Mouse (Mus musculus): ENCODE results near the gene Adcy3.
"Not testable (repeated sequence)": the region's sequence is repeated elsewhere in the genome, so short reads cannot be mapped to it uniquely, and the experiment has no call there.

The Adcy3 gene

DNA sequence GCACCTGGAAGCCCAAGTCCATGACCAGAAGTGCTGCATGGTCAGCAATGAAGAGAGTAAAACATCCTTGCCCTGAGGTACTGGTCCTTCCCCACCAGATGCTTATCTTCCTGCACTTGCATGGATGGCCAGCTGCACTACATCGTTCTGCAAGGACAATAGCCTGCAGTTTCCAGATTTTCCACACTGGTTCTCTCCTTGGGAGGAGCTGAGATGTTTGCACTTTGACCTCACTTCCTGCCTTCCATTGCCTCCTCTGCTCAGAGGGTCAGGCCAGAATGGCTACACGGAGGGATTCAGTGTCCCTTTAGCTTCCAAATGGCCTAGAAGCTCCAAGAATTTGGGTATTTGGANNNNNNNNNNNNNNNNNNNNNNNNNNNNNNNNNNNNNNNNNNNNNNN is 51.7 kb downstream of the Adcy3 start:
- no peak for DNase-seq

DNA sequence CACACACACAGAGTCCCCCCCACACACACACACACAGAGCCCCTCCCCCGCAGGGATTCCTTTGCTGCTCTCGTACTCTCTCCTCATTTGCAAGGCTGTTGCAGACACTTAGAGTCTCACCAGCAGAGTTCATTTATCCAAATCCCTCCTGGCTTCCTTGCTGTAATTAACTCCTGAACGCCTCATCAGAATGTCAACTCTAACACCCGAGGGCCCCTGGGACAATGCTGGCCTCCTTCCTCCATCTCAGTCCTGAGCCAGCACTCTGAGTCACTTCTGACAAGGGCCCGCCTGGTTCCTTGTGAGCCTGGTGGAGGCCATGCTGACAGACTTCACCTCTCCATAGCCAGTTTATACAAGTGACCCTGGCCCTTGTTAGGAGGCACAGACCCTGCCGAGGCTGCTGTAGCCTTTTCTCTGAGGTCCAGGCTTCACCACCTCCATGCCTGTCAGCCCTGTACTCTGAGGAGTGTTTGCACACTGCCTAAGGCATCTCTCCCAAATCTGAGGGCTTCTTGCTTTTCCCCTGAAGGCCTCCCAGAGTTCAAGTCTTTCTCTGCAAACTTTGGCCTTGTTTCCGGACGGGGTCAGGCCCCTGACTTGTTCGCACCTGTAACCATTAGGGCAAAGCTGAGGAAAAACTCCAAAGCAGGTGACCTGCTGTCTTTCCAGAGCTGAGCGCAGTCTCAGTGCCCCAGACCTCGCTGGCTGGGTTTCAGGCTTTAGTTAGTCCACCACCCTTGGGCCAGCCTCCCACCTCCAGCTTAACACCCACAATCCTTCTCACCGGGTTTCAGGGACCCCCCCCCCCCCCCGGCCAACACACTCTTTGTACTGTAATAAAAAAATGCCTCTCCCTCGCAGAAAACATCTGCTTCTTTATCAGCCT is 55.5 kb downstream of the Adcy3 start:
- DNase-seq: peak; percentile 52 to 74

DNA sequence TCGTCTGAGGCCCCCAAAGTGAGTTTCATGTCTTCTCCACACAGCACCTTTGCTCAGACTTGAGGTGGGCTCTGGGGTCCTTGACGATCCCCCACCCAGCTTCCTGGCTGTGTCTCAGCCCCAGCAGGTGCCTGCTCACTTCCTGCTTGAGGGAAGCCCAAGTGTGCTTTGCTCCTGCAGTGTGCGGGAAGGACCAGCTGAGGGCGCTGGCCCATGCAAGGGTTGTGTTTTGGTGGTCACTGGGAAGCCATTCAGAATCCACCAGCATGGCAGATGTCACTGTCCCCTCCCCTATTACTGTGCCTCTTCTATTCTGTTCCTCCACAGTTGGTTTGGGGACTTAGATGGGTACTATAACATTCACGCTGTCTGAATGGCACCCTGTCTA is 56.2 kb downstream of the Adcy3 start:
- DNase-seq: no peak

DNA sequence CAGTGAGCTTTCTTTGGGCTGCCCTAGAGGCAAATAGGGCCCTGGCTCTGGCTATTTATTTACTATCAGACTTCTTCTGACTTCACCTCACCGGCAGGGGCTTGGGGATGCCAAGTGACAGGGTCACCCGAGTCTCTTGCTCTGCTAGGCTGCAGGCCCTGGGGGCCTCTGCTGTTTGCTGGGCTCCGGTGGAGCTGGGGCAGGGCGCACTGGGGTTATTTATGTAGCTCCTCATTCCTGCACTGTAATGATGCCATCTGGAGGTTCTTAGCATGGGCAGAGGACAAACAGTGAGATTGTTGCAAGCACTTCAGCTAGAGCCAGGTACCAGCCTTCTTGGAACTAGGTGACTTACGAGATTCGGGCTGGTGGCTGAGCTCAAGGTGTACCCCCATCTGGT is 59.6 kb downstream of the Adcy3 start:
- DNase-seq: peak; percentile 58 to 64

DNA sequence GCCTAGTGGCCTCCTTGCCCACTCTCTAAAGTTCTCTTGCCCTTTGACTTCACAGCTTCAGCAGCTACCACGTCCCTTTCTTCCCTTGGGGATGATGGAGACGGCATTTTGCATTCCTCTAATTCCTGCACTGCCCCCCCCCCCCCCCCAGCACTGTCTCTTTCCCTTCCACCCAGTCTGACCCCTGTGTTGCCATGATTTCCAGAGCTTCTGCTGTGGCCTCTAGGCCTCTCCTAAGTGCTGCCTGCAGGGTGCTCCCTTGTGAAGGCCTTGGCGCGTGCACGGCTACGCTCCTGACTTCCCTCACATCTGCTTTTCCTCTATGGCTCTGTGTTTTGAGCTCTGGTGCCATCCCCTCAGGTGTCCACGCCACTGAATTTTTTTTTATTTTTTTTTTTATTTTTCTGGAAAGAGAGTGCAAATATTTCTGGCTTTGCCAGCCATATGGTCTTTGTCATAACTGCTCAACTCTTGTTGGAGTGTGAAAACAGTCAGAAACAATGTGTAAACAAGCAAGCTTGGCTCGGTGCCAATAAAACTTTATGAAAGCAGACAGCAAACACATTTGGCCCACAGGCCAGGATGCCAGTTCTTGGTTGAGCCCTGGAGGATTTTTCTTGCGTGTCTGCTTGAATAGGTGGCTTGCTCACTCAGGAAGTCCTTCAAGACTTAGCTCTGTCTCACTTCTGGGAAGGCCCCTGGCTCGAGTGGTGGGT is 60.3 kb downstream of the Adcy3 start:
- no peak for DNase-seq

DNA sequence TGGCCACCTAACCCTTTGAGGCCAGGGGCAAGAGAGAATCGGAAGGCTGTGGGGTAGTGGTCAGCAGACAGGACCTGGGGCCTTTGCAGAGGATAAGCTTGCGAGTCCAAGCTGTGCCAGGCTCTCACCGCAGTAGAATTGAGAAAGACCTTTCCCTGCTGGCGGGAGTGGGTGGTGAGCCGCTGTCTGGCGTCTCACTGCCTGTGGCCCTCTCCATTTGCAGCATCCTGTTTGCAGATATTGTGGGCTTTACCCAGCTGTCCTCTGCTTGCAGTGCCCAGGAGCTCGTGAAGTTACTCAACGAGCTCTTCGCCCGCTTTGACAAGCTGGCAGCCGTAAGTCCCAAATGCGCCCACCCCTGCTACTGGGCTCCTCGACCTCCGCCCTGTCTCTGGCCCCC is 61.7 kb downstream of the Adcy3 start:
- no peak for DNase-seq

DNA sequence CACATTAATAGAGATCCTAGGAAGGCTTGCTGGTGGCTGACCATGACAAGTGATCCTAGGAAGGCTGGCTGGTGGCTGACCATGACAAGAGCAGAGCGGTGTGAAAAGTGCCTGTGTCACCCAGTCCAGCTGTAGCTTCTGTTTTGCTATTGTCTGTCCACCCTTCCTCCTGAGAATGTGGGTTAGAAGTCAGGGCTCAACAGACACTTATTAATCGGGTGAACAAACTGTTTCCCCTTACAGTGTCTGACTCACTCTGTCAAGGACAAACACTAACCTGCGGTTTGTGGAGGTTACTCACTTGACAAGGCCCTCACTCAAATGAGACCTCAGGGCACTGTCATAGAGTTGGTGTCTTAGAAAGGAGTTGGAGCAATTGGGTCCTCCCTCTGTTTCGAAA is 65.8 kb downstream of the Adcy3 start:
- no peak for DNase-seq

DNA sequence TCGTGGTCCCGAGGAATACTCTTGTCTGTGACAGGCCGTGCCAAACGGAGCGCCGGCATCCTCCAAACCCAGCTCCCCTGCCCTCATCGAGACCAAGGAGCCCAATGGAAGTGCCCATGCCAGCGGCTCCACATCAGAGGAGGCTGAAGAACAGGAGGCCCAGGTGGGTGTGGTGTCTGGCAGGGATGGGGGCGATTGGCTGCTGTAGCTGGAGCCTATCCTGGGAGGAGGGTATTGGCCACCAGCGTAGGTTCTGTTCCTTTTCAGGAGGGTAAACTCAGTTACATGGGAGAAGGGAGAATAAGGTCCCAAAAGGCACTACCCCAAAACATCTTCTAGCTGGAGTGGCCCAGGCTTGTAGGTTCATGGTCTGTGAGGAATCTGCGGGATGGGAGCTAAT is 66.4 kb downstream of the Adcy3 start:
- no peak for DNase-seq

DNA sequence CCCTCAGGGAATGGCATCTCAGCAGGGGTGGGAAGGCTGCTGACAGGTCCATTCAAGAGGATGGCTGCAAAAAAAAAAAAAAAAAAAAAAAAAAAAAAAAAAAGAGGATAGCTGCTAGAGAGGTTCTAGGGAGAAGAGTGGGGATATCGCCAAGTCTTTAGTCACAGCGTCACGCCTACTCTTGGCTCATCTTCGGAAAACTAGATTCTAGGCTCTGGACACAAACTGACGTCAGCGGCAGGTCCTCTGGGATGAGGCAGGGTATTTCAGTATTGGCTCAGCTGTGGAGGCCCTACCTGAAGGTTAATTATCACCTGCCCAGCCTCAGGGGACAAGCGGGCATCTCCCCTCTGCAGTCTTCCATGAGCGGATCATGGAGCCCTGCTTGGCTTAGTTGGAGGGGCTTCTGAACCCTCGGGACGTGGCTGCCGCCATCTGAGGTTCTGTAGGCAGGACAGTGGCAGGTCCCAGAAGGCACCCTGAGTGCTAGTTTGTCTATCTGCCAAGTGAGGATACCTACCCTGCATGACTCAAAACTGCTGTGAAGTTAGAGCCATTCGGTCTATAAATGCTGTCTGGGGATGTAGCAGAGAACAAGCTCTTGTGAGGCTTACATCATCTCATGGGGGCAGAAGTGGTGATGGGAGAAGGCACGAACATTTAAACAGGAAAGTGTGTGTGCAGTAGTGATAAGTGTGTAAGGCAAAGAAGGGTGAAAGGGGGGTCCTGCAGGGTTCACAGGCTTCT is 68.7 kb downstream of the Adcy3 start:
- no peak for DNase-seq

DNA sequence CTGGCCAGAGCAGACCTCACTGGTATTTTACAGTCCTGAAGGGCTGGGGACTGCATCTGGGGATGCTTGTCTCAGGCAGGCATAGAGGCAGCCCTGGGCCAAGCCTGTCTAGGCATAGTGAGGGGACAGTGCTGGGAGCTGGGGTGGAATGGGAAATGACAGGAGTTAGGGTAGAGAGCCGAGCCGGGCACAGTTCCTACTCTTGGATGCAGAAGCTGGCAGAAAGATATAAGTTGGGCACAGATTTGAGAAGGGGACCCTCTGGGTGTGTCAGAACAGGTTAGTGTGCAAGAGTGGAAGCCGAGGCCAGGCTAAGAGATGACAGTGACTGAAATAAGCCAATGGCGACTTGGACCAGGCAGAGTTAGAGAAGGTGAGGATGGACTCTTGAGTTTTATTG is 69.3 kb downstream of the Adcy3 start:
- no peak for DNase-seq

DNA sequence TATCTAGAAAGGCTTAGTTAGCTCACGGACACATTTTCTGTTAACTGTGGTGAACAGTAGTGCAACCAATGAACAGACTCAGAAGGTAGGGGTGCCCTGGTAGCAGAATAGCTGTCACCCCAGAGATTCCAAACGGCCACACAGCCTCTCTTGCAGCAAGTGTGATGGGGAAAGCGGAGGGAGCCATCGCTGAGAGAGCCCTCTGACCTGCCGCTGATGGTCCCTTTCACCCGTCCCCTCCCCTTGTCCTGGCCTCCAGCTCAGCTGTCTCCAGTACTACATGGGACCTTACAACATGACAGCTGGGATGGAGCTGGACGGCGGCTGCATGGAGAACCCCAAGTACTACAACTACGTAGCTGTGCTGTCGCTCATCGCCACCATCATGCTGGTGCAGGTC is 73.2 kb downstream of the Adcy3 start:
- DNase-seq: no peak

DNA sequence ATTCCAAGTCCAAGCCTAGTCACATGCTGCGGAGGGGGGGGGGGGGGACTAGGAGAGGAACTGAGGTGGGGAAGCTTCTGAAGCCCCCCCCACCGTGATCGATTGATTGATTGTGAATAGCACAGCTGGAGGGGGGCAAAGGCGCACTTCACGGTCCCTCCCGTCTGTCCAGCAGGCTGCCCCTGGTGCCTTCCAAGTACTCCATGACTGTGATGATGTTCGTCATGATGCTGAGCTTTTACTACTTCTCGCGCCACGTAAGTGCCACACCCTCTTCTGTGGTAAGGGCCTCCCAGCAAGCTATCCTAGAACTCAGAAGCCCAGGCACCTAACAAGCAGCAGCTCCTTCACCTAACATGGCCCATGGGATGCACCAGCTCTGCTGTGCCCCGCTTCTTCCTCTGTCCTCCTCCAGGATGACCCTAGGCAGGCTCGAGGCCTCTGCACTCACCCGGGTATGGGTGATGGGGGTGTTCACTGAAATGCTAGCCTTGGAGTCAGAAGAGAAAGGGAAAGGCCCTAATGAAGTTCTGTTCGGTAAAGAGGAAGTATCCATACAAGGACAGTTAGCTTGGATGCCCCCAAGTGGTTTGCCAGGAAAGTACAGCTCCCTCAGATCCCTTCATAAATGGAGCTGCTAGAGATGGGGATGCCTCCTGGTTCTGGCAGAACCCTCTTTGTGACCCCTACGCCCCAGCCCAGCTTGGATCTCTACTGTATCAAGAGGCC is 75.7 kb downstream of the Adcy3 start:
- peak; percentile 66 to 75 for DNase-seq

DNA sequence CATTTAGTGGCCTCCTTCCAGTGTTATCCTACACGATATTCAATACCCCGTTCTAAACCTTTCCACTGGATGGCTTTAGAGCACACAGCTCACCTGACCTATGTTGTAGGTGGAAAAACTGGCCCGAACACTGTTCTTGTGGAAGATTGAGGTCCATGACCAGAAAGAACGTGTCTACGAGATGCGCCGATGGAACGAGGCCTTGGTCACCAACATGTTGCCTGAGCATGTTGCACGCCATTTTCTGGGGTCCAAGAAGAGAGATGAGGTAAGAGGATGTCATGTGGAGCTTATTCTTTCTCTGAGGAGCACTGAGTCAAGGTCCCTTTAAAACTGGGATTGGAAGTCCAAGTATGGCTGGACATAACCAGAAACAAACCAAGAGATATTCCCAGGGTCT is 76.3 kb downstream of the Adcy3 start:
- no peak for DNase-seq

DNA sequence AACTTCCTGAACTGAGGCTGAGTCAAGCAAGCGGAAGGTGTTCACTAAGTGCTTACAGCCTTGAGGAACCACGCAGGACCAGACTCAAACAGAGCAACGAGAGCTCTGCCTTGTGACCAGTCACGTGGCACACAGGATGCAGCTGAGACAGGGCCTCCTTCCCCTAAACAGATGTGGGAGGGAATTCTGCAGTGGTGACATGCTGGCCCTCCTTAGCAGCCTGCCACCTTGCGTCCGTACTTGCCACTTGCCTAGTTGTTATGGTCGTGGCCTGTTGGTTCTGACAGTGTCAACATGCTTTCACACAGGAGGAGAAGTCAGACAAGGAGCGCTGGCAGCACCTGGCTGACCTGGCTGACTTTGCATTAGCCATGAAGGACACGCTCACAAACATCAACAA is 78.3 kb downstream of the Adcy3 start:
- no peak for DNase-seq

DNA sequence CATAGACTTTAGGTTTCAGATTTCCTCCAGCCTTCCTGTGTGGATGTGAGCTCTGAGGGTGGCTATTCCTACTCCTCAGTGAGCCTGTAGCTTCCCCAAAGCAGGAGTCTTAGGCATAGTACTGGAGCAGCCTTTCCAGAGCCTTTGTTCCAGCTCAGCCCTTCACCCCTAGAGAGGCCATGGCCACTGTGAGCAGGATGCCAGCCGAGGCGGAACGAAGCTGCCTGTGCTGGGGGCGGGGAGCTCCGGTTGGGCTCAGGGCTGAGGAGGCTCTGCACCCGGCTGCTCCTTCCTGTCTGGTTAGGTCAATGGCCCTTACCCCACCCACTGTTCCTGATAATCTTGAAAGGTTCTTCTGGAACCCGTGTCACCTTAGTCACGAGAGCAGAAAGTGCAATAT is 80.0 kb downstream of the Adcy3 start:
- DNase-seq: no peak

DNA sequence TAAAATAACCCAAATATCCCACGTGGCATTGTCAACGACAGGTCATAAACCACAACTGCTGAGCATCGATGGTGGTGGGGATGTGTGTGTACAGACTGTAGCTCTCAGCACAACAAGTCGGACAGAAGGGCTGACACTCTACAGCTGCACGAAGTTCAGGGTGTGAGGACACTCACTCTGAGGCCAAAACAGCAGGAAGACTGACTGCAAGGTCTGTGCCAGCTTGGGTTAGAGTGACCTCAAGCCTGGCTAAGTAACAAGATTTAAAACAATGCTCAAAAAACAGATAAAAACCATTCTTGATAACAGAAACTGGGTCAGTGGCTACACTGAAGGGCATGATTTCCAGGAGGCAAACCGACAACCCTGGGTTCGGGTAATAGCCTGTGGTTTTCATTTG is 97.3 kb downstream of the Adcy3 start:
- no peak for DNase-seq

DNA sequence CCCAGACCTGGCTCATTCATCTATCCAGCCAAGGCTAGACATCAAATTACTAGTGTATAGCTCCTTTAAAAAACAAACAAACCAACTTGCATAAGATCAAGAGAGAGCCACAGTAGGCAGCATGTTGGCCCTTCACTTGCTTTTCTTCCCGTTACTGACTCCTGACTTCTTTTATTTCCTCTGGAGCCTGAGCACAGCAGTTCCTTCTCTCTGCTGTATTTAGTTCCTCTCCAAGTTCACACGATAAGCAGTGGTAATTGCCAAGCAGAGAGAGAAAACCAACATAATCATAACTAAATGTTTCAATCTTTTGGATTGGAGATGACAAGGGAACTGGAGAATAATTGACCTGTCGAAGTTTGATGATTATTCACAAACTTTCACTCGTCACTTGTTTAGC is 99.9 kb downstream of the Adcy3 start:
- no peak for DNase-seq

DNA sequence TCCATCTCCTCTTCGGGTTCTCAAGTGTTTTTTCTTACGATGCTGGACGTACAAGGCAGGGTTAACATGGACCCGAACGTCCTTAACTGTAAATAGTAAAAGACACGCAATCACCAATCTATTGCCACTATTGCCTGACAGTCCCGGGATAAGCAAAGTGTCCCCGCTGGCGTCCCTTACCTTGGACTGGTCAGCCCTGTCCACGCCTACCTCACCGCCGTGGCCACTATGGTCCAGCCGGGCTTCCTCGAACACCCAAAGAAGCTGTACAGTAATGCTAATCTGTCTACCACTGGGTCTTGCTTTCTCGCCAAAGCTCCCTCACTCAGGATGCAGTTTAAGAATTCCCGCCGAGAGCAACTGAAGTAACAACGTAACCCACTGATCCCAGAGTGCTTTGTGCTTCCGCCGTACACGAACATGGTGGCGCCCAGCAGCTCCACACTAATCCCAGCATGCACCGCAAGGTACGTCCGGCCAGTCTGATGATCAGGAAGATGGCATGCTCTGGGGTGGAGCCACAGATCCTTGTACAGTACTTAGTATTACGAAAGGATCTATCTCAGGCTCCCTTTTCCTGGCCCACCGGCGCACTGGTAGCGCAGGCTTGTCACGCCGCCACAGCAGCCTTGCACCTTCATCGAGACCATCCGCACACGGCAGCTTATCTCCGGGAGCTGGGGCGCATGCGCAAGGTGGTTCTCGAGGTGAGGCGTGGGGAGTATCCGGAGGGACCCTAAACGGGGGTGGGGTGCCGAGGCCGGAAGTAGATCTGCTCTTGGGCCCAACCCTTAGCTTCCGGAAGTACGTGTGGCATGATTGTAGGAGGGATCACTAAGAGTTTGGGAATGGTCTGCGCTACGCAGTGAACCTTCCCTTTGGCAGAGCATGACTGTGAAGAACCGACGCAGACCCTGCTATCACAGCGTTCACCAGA is 100.9 kb downstream of the Adcy3 start, which contains the start of the genes Ptrhd1 and Cenpo:
Ptrhd1 (plus strand) TSS at position 456 of the 937 bp plus-strand sequence.
Cenpo (minus strand) TSS at position 723 of the 937 bp plus-strand sequence.
- DNase-seq: peak; percentile 94 to 96

DNA sequence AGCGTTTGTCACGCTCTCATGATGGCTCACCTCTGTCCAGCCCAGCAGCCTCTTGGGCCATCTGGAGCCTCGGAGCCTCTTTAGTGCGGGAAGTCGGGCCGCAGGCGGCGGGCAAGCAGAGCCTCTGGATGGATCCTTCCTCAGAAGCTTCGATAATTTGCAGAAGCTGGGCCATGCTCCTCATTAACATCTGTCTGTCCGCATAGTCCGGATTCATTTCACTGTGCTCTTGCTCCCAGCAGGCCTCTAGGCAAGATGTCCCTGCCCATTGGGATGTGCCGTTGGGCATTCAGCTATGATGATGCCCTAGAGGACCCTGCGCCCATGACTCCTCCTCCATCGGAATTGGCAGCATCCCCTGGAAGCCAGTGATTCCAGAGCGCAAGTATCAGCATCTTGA is 104.6 kb downstream of the Adcy3 start:
- DNase-seq: no peak

DNA sequence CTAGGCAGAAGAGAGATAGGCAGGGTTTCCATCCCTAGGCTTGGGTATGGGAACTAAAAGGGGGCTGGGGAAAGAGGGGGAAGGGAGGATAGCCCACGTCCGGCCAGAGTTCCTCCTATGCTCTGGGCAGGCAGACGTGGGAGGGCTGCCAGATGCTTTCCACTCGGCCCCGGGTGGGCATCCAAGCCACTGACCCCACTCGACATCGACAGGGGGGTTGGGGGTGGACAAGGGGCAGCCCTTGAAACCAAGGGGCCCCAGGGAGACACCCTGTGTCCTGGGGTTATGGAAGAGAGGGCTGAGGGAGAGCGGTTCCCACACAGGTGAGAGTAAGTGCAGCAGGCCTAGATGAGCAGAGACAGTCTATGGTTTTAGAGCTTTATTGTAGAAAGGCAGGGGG is 107.4 kb downstream of the Adcy3 start:
- not testable (repeated sequence) for DNase-seq

DNA sequence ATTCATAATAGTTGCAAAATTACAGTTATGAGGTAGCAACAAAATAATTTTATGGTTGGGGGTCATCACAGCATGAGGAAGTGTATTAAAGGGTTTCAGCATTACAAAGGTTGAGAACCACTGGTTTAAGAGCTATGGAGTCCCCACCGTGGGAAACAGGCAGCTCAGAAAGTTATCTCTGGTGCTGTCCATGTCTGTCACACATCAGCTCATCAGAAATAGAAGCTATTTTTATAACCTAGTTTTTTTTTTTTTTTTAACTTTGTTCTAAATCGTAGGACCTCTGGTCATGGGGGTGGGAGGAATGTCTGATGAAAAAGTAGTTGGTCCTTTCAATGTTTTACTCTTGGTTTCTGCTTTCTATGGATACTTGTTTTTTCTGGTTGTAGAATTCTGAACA is 110.9 kb downstream of the Adcy3 start:
- no peak for DNase-seq

DNA sequence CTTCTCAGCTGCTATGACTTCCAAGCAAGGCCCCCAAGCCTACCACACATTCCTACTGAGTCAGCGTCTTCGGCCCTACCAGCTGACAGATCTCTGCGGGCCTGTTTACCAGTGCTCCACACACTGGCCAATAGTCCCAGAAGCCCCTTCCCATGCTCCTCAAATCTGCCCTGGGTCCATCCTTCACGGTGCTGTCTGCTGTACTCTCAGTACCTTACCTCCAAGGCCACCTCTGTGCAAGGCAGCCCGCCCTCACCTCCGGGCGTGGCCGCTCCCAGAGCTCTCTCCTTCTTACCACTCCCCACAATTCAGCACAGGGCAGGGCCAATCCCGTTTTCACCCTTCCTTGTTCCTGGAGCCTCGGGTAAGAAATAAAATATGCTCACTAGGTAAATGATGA is 112.8 kb downstream of the Adcy3 start:
- DNase-seq: no peak
